Mouse (Mus musculus) right cerebral cortex, postnatal 36 days (tissue): ENCODE data around the gene Ap3d1.
A peak's percentile ranks its signal among the peaks of the same experiment; 100 is the strongest.

Source experiments
- DNase-seq, 2 experiments: peaks; one replicate each; pipeline ENCODE4 v3.0.0; 2022; ENCODE audit warnings: low spot score in 2 of 2, mixed read lengths in 1 of 2

The Ap3d1 gene

DNA sequence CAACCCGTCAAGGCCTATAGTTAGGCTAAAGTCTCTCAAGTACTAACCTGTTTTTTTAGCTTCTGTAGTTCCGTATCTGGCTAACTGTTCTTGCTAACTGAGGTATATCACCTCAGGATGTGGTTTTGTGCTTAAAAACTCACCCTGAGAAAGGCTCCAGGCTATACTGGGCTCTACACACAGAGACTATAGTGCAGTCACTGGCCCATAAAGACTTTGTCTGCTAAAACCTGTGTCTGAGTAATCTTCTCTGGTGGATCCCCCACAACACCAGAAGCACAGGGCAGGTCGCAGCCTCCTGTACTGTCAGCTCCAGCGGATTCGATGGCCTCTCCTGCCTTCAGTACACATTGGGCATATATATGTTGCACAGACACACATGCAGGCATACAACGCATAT, 60.1 kb downstream of the Ap3d1 start:
- DNase-seq: no peak

DNA sequence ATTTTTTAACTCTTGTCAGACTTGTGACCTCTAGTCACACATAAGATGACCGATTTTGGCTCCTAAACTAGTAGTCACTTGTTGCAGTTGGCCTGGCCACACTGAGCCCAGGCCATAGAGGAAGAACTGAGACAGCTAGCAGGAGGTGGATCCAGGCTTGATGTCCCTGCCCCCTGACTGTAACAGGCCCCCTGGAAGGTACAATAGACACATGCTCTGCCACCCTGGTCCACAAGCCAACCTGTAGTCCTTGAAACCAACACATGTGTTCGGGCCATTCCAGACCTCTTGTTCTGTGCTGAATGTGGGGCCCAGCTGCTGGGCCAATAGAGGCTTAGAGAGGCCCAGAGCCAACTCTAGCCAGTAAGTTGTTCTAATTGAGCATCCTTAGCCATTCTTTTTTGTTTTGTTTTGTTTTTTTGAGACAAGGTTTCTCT, 61.8 kb downstream of the Ap3d1 start:
- DNase-seq: no peak

DNA sequence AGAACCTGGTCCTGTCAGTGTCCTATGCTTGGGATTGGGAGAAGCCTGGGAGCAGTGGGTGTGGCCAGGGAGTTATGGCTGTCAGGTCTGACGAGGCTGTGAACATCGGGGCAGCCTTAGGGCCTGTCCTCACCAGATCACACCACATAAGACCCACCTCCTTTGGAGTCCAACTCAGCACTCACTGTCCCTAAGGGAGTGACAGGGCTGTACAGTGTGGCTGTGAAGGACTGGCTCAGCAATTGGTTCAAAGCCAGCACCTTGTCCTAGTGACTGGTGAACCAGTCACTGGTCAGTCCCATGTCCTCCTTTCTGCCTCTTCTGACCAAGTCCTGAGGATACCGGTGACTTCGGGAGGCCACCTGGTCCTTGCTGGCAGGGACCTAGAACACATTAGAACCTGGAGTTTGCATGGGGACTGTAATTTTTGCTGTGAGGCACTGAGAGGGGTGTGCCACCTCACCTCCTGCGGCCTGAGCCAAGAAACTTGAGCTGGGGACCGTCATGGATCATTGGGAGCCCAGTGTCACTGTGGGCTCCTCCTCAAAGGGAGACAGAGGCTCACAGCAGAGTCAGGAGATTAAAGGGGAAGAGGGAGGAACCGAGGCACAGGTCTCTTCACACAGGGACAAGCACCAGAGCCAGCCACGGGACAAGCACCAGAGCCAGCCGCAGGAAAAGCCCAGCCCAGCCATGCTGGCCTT, 62.4 kb downstream of the Ap3d1 start:
- DNase-seq: no peak

DNA sequence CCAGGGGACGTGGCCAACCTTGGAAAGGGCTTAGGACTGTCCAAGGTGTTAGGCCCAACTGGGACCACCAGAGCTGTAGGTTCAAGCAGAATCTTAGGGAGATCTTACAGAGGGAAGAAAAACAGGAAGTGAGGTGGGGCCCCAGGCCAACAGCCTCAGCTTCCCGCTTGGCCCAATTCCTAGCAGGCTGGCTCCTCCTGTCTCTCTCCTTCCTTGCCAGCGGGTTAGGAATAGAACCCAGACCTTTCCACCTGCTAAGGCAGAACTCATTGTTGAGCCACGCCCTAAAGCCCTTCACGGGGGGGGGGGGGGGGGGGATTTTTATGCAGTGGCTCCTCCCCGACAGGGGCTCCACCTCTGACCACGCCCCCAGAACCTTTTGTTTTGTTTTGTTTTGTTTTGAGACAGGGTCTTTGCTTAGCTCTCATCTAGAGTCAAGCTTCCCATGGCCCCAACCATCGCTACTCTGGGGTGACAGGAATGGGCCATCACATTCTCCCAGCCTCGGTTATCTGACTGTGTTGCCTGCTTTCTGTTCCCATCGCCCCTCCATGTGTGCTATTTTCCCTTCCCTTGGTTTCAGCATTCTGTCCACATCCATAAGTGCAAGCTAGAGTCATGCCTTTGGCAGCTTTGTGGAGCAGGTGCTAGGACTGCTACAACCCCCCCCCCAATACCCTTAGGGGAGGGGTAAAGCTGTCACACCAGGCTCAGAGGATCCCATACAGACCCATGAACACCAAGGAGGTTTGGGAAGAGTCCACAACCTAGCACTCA, 63.3 kb downstream of the Ap3d1 start:
- no peak for DNase-seq

DNA sequence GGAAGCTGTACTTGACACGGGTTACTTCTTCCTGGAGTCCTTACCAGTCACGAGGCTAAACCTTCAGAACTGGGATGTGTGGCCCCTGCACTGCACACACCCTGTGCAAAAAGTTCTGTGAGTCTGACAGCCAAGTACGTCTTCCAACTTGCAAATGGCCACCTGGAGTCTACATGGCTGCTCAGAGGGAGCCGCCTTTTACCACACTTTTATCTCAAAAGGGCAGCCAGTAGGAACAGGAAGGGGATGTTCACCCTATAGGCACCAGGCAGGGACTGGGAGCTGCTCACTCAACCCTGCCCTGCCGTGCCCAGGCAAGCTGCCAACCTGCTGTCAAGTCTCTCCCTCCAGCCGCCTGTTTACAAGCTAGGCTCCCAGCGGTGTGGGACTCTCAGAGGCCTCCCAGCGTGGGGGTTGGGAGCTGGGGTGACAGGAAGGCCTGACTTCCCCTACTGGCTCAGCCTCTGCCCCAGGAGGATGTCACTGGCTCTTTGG, 64.1 kb downstream of the Ap3d1 start, which contains the start of gene Mknk2:
Gene Mknk2 (minus strand): TSS at position 171 of the 495 bp plus-strand sequence.
- peak; percentile 72 to 77 for DNase-seq

DNA sequence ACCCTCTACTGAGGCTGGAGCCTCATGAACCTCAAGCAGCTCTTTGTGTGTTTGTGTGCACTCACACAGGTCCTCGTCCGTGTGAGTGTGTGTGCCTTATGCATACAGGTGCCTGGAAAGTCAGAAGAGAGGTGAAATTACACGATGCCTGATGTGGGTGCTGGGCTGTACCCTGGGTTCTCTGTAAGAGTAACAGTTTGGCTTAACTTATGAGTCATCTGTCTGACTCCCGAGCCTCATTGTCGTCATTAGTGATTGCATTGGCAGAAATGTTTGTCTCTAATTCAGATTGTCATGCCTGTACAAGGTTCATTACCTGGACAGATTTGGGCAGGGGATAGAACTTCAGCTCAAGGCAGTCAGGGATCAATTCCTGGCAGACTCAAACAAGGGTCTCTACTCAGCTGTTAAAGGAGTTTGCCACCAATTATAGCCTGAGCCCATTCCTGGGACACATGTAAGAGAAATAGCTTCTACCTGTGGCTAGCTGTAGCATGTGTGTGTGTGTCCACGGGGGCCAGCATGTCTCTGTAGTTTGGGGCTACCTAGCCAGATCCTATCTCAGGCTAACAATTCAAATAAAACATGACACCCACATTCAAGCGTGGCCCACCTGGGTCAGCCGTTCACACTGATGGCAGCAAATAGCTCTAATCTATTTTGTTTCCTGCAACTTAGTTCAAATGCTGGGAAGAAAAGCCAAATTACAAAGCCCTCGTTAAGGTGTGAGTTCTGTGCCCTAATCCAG, 64.8 kb downstream of the Ap3d1 start:
- DNase-seq: no peak

DNA sequence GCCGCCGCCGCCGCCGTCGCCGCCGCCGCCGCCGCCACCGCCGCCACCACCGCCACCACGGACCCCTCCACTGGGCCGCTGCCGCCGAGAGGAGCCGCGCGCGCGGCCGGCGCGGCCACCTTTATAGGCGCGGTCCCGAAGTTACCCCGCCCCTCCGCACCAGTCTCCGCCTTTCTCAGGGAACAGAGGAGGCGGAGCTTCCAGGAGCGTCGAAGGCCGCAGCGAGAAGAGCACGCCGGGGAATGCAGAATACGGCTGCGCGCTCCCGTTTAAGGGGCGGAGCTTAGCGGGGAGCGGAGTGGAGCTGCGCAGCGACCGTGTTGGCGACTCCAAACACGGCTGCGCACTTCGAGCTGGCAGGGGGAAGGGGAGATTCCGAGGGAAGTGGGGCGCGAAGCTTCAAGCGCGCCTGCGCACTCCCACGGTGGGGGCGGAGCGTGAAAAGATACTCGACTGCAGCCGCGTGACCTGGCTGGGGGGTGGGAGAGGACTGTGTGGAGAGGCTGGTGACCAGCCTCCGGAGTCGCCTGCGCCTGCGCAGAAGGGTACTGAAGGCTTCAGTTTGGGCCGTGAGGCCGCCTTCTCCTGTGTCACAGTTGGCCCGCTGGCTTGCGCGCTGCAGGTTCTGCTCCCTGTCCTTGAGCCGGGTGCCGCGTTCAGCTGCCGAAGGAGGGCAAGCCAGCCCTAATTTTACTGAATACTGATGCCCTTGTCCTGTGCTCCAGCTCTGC, 65.7 kb downstream of the Ap3d1 start:
- peak; percentile 99 for DNase-seq

DNA sequence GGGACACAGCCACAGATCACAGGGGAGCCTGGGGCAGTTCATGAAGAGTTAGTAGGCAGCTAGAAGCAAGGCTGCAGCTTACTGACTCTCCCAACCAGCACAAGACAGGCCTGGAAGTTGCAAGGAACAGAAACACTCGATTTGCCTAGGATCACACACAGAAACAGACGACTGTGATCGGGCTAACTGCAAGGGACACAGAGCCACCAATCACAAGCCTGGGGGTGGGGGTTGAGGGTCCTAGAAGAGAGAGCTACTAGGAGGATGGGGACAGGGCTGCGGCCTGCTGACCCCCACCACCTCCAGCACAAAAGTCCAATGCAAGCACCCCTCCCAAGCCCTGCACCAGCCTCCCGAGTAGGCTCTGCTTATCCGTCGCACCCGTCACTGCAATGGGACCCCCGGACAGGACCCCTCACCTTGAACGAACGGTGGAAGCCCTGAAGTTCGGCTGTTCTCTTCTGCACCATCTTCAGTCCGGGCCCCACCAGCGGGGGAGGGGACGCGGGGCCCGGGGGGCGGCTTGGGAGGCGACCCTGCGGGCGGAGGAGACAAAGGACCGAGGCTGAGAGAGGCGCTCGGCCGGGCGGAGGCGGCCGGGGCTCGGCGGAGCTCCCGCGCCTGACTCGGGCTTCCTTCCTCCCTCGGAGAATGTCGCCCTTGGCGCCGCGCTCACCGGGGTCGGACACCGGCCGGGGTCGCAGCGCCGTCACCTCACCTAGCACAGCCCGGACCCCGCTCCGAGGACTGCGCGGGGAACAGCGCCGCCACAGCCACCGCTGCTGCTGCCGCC, 66.5 kb downstream of the Ap3d1 start:
- DNase-seq: no peak

DNA sequence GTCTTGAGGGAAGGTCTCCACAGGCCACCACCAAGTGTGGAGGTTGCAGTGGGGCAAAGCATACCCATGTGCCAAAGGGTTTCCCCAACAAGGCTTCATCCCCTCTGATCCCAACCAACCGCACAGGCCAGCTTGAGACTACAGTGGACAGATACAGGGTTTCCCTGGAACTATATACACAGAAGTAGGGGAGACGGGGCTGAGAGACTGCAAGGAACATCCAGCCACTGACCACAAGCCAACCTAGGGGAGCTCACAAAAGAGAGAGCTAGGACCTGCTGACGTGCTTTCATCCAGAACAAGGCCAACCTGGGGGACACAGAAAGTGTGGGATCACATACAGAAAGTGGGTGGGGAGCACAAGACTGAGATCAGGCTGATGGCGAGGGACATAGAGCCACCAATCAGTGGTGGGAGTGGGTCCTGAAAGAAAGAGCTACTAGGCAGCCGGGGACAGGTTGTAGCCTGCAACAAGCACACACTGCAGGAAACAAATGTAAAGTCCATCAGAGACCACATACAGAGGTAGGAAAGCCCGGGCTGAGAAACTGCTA, 67.1 kb downstream of the Ap3d1 start:
- no peak for DNase-seq

DNA sequence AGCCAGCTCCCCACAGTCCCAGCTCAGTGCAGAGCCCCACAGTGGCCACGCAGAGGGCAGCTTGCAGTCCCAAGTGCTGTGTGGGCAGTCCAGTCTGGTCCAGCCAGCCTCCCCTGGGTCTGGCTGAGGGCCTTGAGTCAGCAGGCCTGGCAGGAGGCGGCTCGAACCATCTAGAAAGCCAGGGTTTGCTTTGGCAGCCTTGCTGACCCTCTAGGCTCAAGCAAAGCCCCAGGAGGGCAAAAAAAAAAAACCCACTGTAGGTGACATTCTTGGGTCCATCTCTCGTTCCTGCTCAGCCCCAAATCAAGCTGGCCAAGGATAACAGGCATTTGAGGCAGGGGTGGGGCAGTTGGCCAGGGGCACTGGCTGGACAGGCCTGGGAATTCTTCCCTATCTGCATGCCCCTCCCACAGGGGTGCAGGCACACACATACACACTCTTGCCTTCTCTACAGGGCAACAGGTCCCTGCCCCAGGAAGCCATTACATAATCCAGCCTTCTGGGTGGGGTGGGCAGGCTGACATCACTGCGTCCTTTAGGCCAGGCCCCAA, 67.8 kb downstream of the Ap3d1 start:
- DNase-seq: no peak

DNA sequence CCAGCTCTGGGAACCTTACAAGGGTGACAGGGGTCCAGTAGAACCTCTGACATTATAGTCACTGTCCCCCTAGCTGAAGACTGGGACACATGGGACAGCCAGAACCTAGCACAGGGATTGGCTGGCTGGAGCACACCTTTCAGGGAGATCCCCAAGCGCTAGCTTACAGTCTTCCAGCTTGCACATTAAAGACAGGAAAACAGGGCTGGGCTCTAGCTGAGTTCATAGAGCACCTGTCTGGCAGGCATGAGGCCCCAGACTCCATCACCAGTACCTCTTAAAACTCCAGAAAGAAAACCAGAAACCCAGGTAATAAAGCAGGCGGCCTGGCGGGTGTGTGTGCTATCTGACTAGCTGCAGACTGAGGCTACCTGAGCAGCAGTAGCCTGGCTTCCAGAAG, 68.4 kb downstream of the Ap3d1 start:
- DNase-seq: no peak

DNA sequence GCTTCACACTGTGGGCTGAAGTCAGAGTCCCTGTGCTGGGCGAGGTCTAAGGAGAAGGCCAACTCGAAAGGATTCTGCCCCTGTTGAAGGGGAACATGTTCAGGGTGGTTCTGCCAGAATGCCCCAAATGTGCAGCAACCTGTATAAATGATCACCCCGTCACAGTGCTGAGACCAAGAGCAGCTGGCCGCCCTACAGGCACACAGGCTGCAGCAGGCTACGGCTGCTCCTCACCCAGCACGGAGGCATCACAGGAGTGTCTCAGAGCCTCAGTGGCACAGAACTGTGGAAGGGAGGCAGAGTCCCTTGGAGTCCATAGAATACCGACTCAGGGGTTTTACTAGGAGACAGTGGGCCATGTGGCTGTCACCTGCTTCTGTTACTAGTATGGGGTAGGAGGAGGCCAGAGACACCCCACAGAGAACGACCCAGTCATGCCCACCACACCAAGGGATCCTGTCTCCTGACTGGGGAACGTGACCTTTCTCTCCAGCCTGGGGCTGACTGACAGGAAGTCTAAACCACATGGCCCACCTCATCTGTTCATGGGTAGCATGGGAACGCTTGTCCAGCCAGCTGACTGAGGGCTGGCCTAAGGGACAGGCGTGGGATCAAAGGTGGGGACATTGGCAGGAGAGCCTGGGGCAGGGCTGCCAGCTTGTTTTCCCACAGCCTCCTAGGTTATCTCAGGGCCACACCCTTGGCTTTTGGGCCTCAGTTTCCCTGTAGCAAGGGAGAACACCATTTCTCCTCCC, 70.0 kb downstream of the Ap3d1 start:
- no peak for DNase-seq

DNA sequence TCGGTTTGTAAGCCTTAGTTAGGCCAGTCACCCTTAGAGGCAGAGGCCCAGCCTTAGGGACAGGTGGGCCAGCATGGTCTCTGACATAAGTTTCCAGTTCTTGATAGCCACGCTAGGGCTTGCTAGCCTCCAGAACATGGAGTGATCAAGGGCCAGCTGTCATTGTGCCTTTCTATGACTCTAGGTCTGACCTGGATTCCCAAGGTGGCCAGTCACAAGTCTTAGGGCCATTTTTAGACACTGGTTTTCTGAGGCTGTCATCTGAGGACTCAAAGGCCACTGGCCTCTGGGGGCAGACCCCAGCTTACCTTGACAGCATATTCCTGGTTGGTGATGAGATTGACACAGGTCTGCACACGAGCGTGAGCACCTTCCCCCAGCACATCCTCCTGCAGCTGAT, 70.8 kb downstream of the Ap3d1 start:
- DNase-seq: no peak

DNA sequence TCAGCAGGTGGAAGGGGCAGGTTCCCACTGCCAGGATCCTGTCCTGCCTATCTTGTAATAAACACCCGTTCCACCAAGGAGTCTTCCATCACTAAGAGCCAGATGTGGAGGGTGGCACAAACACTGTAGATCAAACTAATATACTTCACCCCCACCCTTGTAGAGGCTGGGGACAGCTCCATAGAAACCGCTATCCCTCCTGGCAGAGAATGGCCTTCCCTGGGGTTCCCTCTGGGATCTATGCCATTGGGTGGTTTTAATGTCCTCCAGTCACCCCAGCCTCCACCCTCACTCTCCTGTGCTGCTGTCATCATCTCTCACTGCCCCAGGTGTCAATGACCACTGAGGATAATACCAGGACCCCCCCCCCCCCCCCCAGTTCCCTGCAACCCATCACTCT, 71.5 kb downstream of the Ap3d1 start:
- no peak for DNase-seq

DNA sequence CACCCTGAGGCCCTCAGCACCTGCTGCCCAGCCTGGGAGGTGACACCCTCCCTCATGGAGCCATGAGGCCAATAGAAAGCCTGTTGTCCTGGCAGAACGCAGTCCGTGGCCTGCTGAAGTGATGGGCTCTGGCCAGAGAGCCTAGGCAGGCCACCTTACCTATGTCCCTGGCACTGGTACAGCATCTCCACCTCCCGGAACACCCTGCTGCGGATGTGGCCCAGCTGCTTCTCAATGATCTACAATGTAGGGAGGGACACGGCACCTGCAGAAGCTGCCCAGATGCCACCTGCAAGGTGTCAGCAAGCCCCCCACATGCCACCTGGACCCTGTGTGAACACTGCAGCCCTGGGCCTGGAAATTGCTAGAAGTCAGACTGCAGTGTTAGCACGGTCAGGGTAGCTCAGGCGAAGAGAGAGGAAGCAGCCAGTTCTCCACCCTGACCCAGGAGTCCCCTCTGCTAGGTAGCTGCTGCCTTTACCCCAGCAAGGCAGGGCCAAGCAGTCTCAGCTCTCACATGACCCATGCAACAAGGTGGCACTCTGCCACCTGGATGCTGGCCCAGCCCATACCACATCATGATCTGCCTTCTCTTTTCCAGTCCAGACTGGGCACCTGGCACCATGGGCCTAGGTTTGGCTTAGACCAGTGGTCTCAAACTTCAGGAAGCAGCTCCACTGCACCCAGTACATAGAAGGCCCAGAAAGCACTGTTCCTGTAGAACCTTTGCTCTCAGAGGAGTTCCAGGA, 72.2 kb downstream of the Ap3d1 start:
- DNase-seq: no peak

DNA sequence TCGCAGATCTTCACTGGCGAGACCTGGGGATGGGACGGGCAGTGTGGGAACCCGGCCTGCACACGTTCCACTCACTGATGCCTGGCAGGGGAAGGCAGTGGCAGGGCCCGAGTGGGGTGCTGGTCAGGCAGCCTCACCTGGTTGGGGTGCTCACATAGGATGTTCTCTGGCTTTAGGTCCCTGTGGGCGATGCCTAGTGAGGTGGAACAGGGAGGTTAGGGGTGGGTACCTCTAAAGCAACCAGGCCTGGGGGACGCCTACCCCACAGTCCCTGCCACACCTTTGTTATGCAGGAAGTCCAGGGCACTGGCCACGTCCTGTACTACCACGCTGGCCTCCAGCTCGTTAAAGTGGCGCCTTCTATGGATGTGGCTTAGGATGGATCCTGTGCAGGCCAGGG, 73.0 kb downstream of the Ap3d1 start:
- DNase-seq: no peak

DNA sequence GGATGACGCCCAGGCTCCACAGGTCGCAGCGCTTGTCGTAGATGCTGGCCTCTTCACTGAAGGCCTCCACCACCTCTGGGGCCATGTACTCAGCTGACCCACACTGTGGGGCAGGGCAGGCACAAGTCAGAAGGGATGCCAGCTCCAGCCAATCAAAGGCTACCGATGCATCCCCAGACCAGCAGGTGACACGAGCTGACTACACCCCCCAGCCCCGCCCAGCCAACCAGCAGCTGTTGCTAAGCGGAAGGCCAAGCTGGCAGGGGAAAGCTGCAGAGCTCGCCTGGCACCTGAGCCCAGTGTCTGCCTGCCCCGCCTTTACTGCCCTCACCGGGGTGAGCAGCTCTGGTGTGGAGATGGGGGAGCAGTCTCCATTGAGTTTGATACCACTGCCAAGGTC, 73.5 kb downstream of the Ap3d1 start:
- DNase-seq: no peak

DNA sequence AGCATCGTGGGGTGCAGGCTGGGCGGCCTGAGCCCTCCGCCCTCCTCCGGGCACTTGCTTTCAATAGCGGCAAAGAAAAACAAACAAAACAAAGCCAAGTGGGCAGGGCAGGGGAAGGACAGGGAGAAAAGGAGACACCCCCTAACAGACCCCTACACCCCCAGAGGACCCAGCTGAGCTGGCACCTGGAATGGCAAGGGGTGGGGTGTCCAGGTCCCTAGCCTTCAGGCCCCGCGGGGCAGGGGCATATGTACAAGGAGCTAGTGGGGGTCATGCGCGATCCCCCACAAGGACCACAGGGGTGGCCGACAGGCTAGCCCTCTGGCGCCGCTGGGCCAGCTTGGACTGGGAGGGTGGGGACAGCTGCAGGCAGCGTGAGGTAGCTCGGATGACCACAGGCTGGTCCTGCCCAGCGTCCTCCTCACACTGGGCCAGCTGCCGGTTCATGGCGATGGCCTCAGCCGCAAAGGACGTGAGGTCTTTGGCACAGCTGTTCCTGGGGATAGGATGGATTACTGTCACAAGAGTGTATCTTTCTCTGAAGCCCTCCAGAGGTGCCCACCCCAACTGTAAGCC, 75.1 kb downstream of the Ap3d1 start:
- DNase-seq: no peak
